8 mouse cellular contexts compared by ENCODE assay signal in genomic region chr5:122132167-122133049, GRCm38 (mm10). TPM values are rescaled to one million over a fixed set of nuclear protein-coding genes. Genes with fewer than 3 reads are reported as not detected.
DNase-seq lines count a peak whose midpoint lies in the region; ATAC-seq and TF ChIP-seq lines count a peak whose summit lies in the region.

No protein-coding gene starts in this region.

- H3K27ac ChIP-seq in gastrocnemius, adult 2 months, result peak overlapping the region; percentile 64
- no peak overlapping the region for H3K27ac ChIP-seq in forebrain, embryonic 15.5 days (replicated peaks)
- H3K27ac ChIP-seq in liver, embryonic 16.5 days (ENCODE audit: low read length), result no peak overlapping the region

- H3K4me2 ChIP-seq in forebrain, embryonic 15.5 days (replicated peaks), result peak overlapping the region; percentile 72
- H3K4me2 ChIP-seq in liver, embryonic 16.5 days (ENCODE audit: low read depth, low read length), result peak overlapping the region; percentile 95

- H3K36me3 ChIP-seq in C2C12 (ENCODE audit: control insufficient read depth, insufficient read depth), result no peaks in the 10 kb centered on the region
- H3K36me3 ChIP-seq in forebrain, embryonic 15.5 days, result no peaks in the 10 kb centered on the region
- H3K36me3 ChIP-seq in liver, embryonic 16.5 days (ENCODE audit: control insufficient read depth, insufficient read depth), result no peaks in the 10 kb centered on the region

- intact Hi-C loops in gastrocnemius, adult 2 months (cut with DNase I), result loop anchor here (5.0 kb wide), 3 partner anchors 130 to 260 kb away; partner anchors contain the start of genes Arpc3, Rad9b, Tctn1 and Vps29

- WGBS in forebrain, embryonic 15.5 days, result 26% methylated on average over 26 of the region's 26 CpGs
- 12% methylated on average over 26 of the region's 26 CpGs for WGBS in liver, embryonic 16.5 days (ENCODE audit: insufficient replicate concordance)

- H3K79me2 ChIP-seq in C2C12 (ENCODE audit: control insufficient read depth, insufficient read depth), result no peaks in the 10 kb centered on the region

- peak overlapping the region; percentile 68 for H3K4me3 ChIP-seq in gastrocnemius, adult 2 months
- H3K4me3 ChIP-seq in C2C12 (ENCODE audit: insufficient read depth, poor library complexity, severe bottlenecking), result peak overlapping the region; percentile 11
- H3K4me3 ChIP-seq in forebrain, embryonic 15.5 days, result peak overlapping the region; percentile 38
- H3K4me3 ChIP-seq in liver, embryonic 16.5 days (ENCODE audit: low read depth, low read length), result peak overlapping the region; percentile 63

- no peak for ATAC-seq in forebrain, embryonic 15.5 days (replicated peaks)
- ATAC-seq in liver, embryonic 16.5 days (ENCODE audit: low read depth), result 0 out of 2 replicates have a peak, but pooled peaks have one; percentile 12

- peak; percentile 12 for DNase-seq in gastrocnemius, adult 2 months
- no peak for DNase-seq in gastrocnemius, postnatal 25 days
- DNase-seq in frontal cortex, postnatal 36 days (ENCODE audit: low spot score in 2 of 2), result no peak
- DNase-seq in layer of hippocampus, adult 11-12 months (ENCODE audit: low spot score), result no peak
- no peak for DNase-seq in urinary bladder, adult 18-20 months (ENCODE audit: low spot score in 2 of 2)

- H3K9me3 ChIP-seq in forebrain, embryonic 15.5 days, result no peaks in the 10 kb centered on the region
- no peaks in the 10 kb centered on the region for H3K9me3 ChIP-seq in liver, embryonic 16.5 days (replicated peaks; ENCODE audit: control insufficient read depth, low read length)

- H3K27me3 ChIP-seq in C2C12 (ENCODE audit: control insufficient read depth, insufficient read depth, insufficient read length), result peaks cover 4% of the 10 kb centered on the region
- no peaks in the 10 kb centered on the region for H3K27me3 ChIP-seq in forebrain, embryonic 15.5 days
- no peaks in the 10 kb centered on the region for H3K27me3 ChIP-seq in liver, embryonic 16.5 days (ENCODE audit: control insufficient read depth, insufficient read depth, low read depth, low read length)

- no peaks in the 10 kb centered on the region for H3K79me3 ChIP-seq in C2C12 (ENCODE audit: low read depth)

- peak overlapping the region; percentile 38 for H3K9ac ChIP-seq in forebrain, embryonic 15.5 days (replicated peaks)
- H3K9ac ChIP-seq in liver, embryonic 16.5 days (ENCODE audit: low read depth, low read length), result peak overlapping the region; percentile 63

- H3ac ChIP-seq in C2C12 (ENCODE audit: control insufficient read depth, insufficient read length, low read depth), result peak overlapping the region; percentile 38

- peaks cover 20% of the 10 kb centered on the region for H3K4me1 ChIP-seq in forebrain, embryonic 15.5 days
- peaks cover 34% of the 10 kb centered on the region for H3K4me1 ChIP-seq in liver, embryonic 16.5 days (ENCODE audit: control insufficient read depth, low read depth, low read length)

- no peak for TF ChIP-seq CTCF in gastrocnemius, adult 2 months (IDR thresholded peaks at IDR 0.05)
- TF ChIP-seq CTCF in C2C12 (IDR thresholded peaks at IDR 0.05; ENCODE audit: control insufficient read depth, insufficient read depth, insufficient read length), result no peak

TF ChIP-seq in C2C12, 6 proteins besides CTCF, POLR2A, EP300 and RAD21:
- no peak for TF ChIP-seq USF1 (IDR thresholded peaks at IDR 0.05; ENCODE audit: low read depth)
- TF ChIP-seq CEBPB (IDR thresholded peaks at IDR 0.05; ENCODE audit: low read depth), result no peak
- no peak for TF ChIP-seq MAX (IDR thresholded peaks at IDR 0.05)
- TF ChIP-seq FOSL1 (IDR thresholded peaks at IDR 0.05; ENCODE audit: insufficient read depth, low read length, poor library complexity, severe bottlenecking), result no peak
- TF ChIP-seq MYOD1 (IDR thresholded peaks at IDR 0.05; ENCODE audit: control insufficient read depth, insufficient read length, low read depth), result no peak
- TF ChIP-seq MYOG (IDR thresholded peaks at IDR 0.05; ENCODE audit: control insufficient read depth, extremely low read depth, insufficient read length), result no peak

RNA-seq across cellular contexts. Expression of gene Ccdc63, which starts 8.2 kb away (rescaled TPM):
- total RNA-seq in gastrocnemius, adult 2 months (2021), result not detected
- not detected for total RNA-seq in gastrocnemius, postnatal 25 days (2021)
- not detected for polyA plus RNA-seq in C2C12 (2012; fragmentation: generic; extraction: Trizol)
- not detected in 2 replicates for polyA plus RNA-seq in forebrain, embryonic 15.5 days (2015; fragmentation: Nextera tagmentation; extraction: Ambion mirVana)
- polyA plus RNA-seq in liver, embryonic 16.5 days (2015; fragmentation: Nextera tagmentation; extraction: Ambion mirVana), result not detected in 2 replicates

RNA-seq across cellular contexts. Expression of gene Ppp1cc, which starts 25.7 kb away (rescaled TPM):
- 100 to 1,000 TPM; 154 to 155 TPM for total RNA-seq in gastrocnemius, adult 2 months (2021)
- 100 to 1,000 TPM; 111 to 125 TPM for total RNA-seq in gastrocnemius, postnatal 25 days (2021)
- 183 TPM for polyA plus RNA-seq in C2C12 (2012; fragmentation: generic; extraction: Trizol)
- 273 and 275 TPM in 2 replicates for polyA plus RNA-seq in forebrain, embryonic 15.5 days (2015; fragmentation: Nextera tagmentation; extraction: Ambion mirVana)
- polyA plus RNA-seq in liver, embryonic 16.5 days (2015; fragmentation: Nextera tagmentation; extraction: Ambion mirVana), result 109 and 114 TPM in 2 replicates

RNA-seq across cellular contexts. Expression of gene Myl2, which starts 31.7 kb away (rescaled TPM):
- 1,000 to 10,000 TPM in 1 of 2 experiments, 100 to 1,000 TPM in 1; 776 to 2,566 TPM for total RNA-seq in gastrocnemius, adult 2 months (2021)
- total RNA-seq in gastrocnemius, postnatal 25 days (2021), result 1,000 to 10,000 TPM in 1 of 2 experiments, 100 to 1,000 TPM in 1; 354 to 1,320 TPM
- not detected for polyA plus RNA-seq in C2C12 (2012; fragmentation: generic; extraction: Trizol)
- 0.28 and 3.6 TPM in 2 replicates for polyA plus RNA-seq in forebrain, embryonic 15.5 days (2015; fragmentation: Nextera tagmentation; extraction: Ambion mirVana)
- polyA plus RNA-seq in liver, embryonic 16.5 days (2015; fragmentation: Nextera tagmentation; extraction: Ambion mirVana), result 1.9 and 2.3 TPM in 2 replicates

Comparison
In these comparisons a context has a peak if more than half of its experiments do, and no peak if none do; other contexts are left out.
1. H3K4me3 ChIP-seq: peak in every context shown above with its lines; median percentile 68 in gastrocnemius, adult 2 months; 63 in liver, embryonic 16.5 days; 38 in forebrain, embryonic 15.5 days; 11 in C2C12.